ENCODE assay signal across 9 mouse cellular contexts in the genomic region with DNA sequence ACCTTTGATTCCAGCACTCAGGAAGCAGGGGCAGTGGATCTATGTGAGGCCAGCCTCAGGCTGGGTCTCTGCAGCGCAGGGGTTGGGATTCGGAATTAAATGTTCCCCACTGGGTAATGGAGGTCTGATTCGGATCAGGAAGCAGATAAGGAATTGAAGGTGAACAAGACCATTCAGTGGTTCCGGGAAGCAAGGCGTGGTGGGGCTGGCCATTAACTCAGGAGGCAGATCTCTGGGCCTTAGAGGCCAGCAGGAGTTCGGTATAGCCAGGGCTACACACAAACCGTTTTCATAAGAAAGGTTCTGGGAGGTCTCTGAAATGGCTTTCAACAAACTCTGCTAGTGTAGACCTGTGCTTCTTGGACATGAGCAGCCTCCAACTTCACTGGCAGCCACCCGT. TPM values are rescaled to one million over a fixed set of nuclear protein-coding genes. Genes with fewer than 3 reads are reported as not detected.
A peak's percentile ranks its signal among the peaks of the same experiment; 100 is the strongest.
DNase-seq lines count a peak whose midpoint lies in the region; ATAC-seq and TF ChIP-seq lines count a peak whose summit lies in the region.
"Had no signal": no experiment of that assay in that cellular context is flagged by ENCODE, and none has a peak within 500 bp of the region (broad histone marks: within the 10 kb centered on the region; RNA-seq: fewer than 3 reads in every experiment).

No protein-coding gene starts in this region.

- peak overlapping the region; percentile 27 to 94 for H3K4me3 ChIP-seq in heart, embryonic 14.5 days (ENCODE audit: control insufficient read depth in 1 of 2, insufficient read depth in 1 of 2, low read depth in 1 of 2, low read length in 2 of 2)
- H3K4me3 ChIP-seq in G1E (ENCODE audit: low read depth, low read length) = peak overlapping the region; percentile 93
- peak overlapping the region; percentile 52 for H3K4me3 ChIP-seq in heart, embryonic 16.5 days (ENCODE audit: low read length)
- H3K4me3 ChIP-seq in macrophage (ENCODE audit: inconsistent target) = peak overlapping the region; percentile 54

- peak overlapping the region; percentile 100 for H3K27ac ChIP-seq in heart, embryonic 14.5 days (replicated peaks in 1 of 2; ENCODE audit: control insufficient read depth in 1 of 2, insufficient read depth in 1 of 2, low read depth in 2 of 2, low read length in 2 of 2)
- peak overlapping the region; percentile 99 for H3K27ac ChIP-seq in heart, embryonic 16.5 days (ENCODE audit: low read length)
- H3K27ac ChIP-seq in macrophage = peak overlapping the region; percentile 95

- H3K79me2 ChIP-seq in macrophage (ENCODE audit: inconsistent target) = peaks cover 28% of the 10 kb centered on the region

- peak overlapping the region; percentile 90 for H3K9ac ChIP-seq in heart, embryonic 14.5 days (ENCODE audit: low read length)
- H3K9ac ChIP-seq in heart, embryonic 16.5 days (ENCODE audit: low read length) = peak overlapping the region; percentile 75

- ATAC-seq in heart, embryonic 14.5 days (ENCODE audit: insufficient number of reproducible peaks, insufficient read depth, low FRiP score, low read depth) = no peak
- ATAC-seq in G1E (ENCODE audit: extremely low read depth, insufficient number of reproducible peaks, low FRiP score, poor library complexity, severe bottlenecking) = no peak
- no peak for ATAC-seq in heart, embryonic 16.5 days (replicated peaks; ENCODE audit: extremely low read depth, insufficient read depth, low FRiP score)

- peaks cover 41 to 48% of the 10 kb centered on the region in 2 experiments for H3K4me1 ChIP-seq in heart, embryonic 14.5 days (ENCODE audit: control insufficient read depth in 2 of 2, insufficient read depth in 2 of 2, low read length in 2 of 2)
- peaks cover 63% of the 10 kb centered on the region for H3K4me1 ChIP-seq in G1E (ENCODE audit: insufficient read depth, low read depth, low read length)
- H3K4me1 ChIP-seq in heart, embryonic 16.5 days (ENCODE audit: control insufficient read depth, insufficient read depth, low read length) = peaks cover 49% of the 10 kb centered on the region

- WGBS in heart, embryonic 14.5 days = 28% methylated on average over 8 of the region's 8 CpGs
- WGBS in heart, embryonic 16.5 days = 28% methylated on average over 8 of the region's 8 CpGs
- 48% methylated on average over 8 of the region's 8 CpGs for WGBS in macrophage (ENCODE audit: missing documents)

- no peaks in the 10 kb centered on the region for H3K27me3 ChIP-seq in heart, embryonic 14.5 days (ENCODE audit: control insufficient read depth, insufficient read depth, low read length)
- no peaks in the 10 kb centered on the region for H3K27me3 ChIP-seq in G1E (ENCODE audit: insufficient read depth, low read length)
- H3K27me3 ChIP-seq in heart, embryonic 16.5 days (ENCODE audit: control insufficient read depth, insufficient read depth, low read length) = no peaks in the 10 kb centered on the region

- intact Hi-C loops in heart, postnatal 14 days (cut with DNase I) = no loop called here

- H3K36me3 ChIP-seq in heart, embryonic 14.5 days (ENCODE audit: control insufficient read depth, insufficient read depth, low read length) = peaks cover 23% of the 10 kb centered on the region; the same call in 1 of the 2 replicates
- peaks cover 46% of the 10 kb centered on the region for H3K36me3 ChIP-seq in G1E (replicated peaks)
- H3K36me3 ChIP-seq in heart, embryonic 16.5 days (ENCODE audit: control insufficient read depth, insufficient read depth) = peaks cover 4% of the 10 kb centered on the region; the same call in 1 of the 2 replicates
- H3K36me3 ChIP-seq in macrophage (ENCODE audit: inconsistent target) = no peaks in the 10 kb centered on the region

- DNase-seq in heart, postnatal 14 days = no peak
- DNase-seq in G1E (ENCODE audit: low spot score) = no peak
- no peak for DNase-seq in right cerebral cortex, postnatal 36 days (ENCODE audit: low spot score in 2 of 2)
- DNase-seq in right cerebral cortex, postnatal 4 days = no peak
- no peak for DNase-seq in cerebellum, postnatal 25 days

- TF ChIP-seq CTCF in G1E (IDR thresholded peaks at IDR 0.05; ENCODE audit: low read depth, low read length) = no peak

- H3K9me3 ChIP-seq in heart, embryonic 14.5 days (ENCODE audit: control insufficient read depth, low read length) = no peaks in the 10 kb centered on the region
- H3K9me3 ChIP-seq in G1E (replicated peaks) = no peaks in the 10 kb centered on the region
- H3K9me3 ChIP-seq in heart, embryonic 16.5 days (replicated peaks; ENCODE audit: control insufficient read depth, low read length) = no peaks in the 10 kb centered on the region

- peak overlapping the region; percentile 93 for H3K4me2 ChIP-seq in heart, embryonic 14.5 days (ENCODE audit: low read length)
- peak overlapping the region; percentile 68 for H3K4me2 ChIP-seq in heart, embryonic 16.5 days (ENCODE audit: low read depth, low read length)

RNA-seq across cellular contexts. Expression of a gene that starts 1.4 kb away (rescaled TPM):
- polyA plus RNA-seq in heart, embryonic 14.5 days (2014; fragmentation: Nextera tagmentation; extraction: Ambion mirVana) = 62.7 and 78.9 TPM in 2 replicates
- 10 to 100 TPM; 82.2 TPM for total RNA-seq in heart, postnatal 14 days (2021)
- total RNA-seq in G1E (2014; fragmentation: Nextera tagmentation) (333 and 387 TPM in 2 replicates), G1E (2017) (168 and 190 TPM in 2 replicates)
- polyA plus RNA-seq in G1E (2012) (1,117 and 1,292 TPM in 2 replicates), macrophage (2018) (119 to 188 TPM (median 143 TPM) in 3 replicates)
- polyA plus RNA-seq in heart, embryonic 16.5 days (2015; fragmentation: Nextera tagmentation; extraction: Ambion mirVana) = 125 and 146 TPM in 2 replicates
- total RNA-seq in macrophage (2018; cell fraction: chromatin; rRNA removed) = 100 to 1,000 TPM in 25 of 26 experiments, 10 to 100 TPM in 1; 90.6 to 694 (median 200) TPM
- 100 to 1,000 TPM in 23 of 26 experiments, 10 to 100 TPM in 3; 93.6 to 190 (median 119) TPM for total RNA-seq in macrophage (2018; cell fraction: cytosol; rRNA removed)
- 100 to 1,000 TPM in 21 of 26 experiments, 10 to 100 TPM in 5; 84.7 to 316 (median 139) TPM for total RNA-seq in macrophage (2018; cell fraction: nucleus; rRNA removed)

RNA-seq across cellular contexts. Expression of a gene that starts 21.4 kb away (rescaled TPM):
- 1.4 and 2.0 TPM in 2 replicates for polyA plus RNA-seq in heart, embryonic 14.5 days (2014; fragmentation: Nextera tagmentation; extraction: Ambion mirVana)
- total RNA-seq in heart, postnatal 14 days (2021) = under 1 TPM in 1 of 2 experiments, not detected in 1; 0.29 TPM
- total RNA-seq in G1E (2014; fragmentation: Nextera tagmentation) (not detected in 2 replicates), G1E (2017) (0.49 TPM in 1 of 2 replicates, not detected in the other)
- polyA plus RNA-seq in G1E (2012) (2.0 and 2.1 TPM in 2 replicates), macrophage (2018) (0.96 to 1.6 TPM (median 1.2 TPM) in 3 replicates)
- 1.2 and 1.9 TPM in 2 replicates for polyA plus RNA-seq in heart, embryonic 16.5 days (2015; fragmentation: Nextera tagmentation; extraction: Ambion mirVana)
- total RNA-seq in macrophage (2018; cell fraction: chromatin; rRNA removed) = 1 to 10 TPM in 2 of 26 experiments, not detected in 24; 2.3 to 3.4 TPM
- total RNA-seq in macrophage (2018; cell fraction: cytosol; rRNA removed) = 1 to 10 TPM in 15 of 26 experiments, under 1 TPM in 11; 0.20 to 3.8 (median 1.2) TPM
- total RNA-seq in macrophage (2018; cell fraction: nucleus; rRNA removed) = 1 to 10 TPM in 3 of 26 experiments, under 1 TPM in 1, not detected in 22; 0.77 to 2.7 (median 1.3) TPM

RNA-seq across cellular contexts. Expression of a gene that starts 21.6 kb away (rescaled TPM):
- polyA plus RNA-seq in heart, embryonic 14.5 days (2014; fragmentation: Nextera tagmentation; extraction: Ambion mirVana) = 6.9 and 9.4 TPM in 2 replicates
- total RNA-seq in heart, postnatal 14 days (2021) = under 1 TPM; 0.20 to 0.29 TPM
- not detected in 2 replicates for total RNA-seq in G1E (2014; fragmentation: Nextera tagmentation)
- 0.06 and 0.82 TPM in 2 replicates for total RNA-seq in G1E (2017)
- polyA plus RNA-seq in G1E (2012) = 0.13 and 0.20 TPM in 2 replicates
- polyA plus RNA-seq in heart, embryonic 16.5 days (2015; fragmentation: Nextera tagmentation; extraction: Ambion mirVana) = 9.1 and 9.8 TPM in 2 replicates
- total RNA-seq in macrophage (2018; cell fraction: chromatin; rRNA removed) = 1 to 10 TPM in 16 of 26 experiments, under 1 TPM in 6, not detected in 4; 0.39 to 4.6 (median 1.9) TPM
- total RNA-seq in macrophage (2018; cell fraction: cytosol; rRNA removed) = 1 to 10 TPM in 13 of 26 experiments, under 1 TPM in 13; 0.17 to 3.2 (median 1.0) TPM
- total RNA-seq in macrophage (2018; cell fraction: nucleus; rRNA removed) = 1 to 10 TPM in 16 of 26 experiments, under 1 TPM in 8, not detected in 2; 0.17 to 7.0 (median 1.6) TPM
- polyA plus RNA-seq in macrophage (2018) = 0.64 to 2.5 TPM (median 1.0 TPM) in 3 replicates

RNA-seq across cellular contexts. Expression of a gene that starts 32.0 kb away (rescaled TPM):
- polyA plus RNA-seq in heart, embryonic 14.5 days (2014; fragmentation: Nextera tagmentation; extraction: Ambion mirVana) = 0.61 and 1.5 TPM in 2 replicates
- total RNA-seq in heart, postnatal 14 days (2021) = under 1 TPM; 0.26 to 0.54 TPM
- not detected in 2 replicates for total RNA-seq in G1E (2014; fragmentation: Nextera tagmentation)
- 0.33 TPM in 1 of 2 replicates, not detected in the other for total RNA-seq in G1E (2017)
- not detected in 2 replicates for polyA plus RNA-seq in G1E (2012)
- 1.8 and 1.9 TPM in 2 replicates for polyA plus RNA-seq in heart, embryonic 16.5 days (2015; fragmentation: Nextera tagmentation; extraction: Ambion mirVana)
- total RNA-seq in macrophage (2018; cell fraction: chromatin; rRNA removed) = 1 to 10 TPM in 8 of 26 experiments, under 1 TPM in 3, not detected in 15; 0.45 to 2.3 (median 1.3) TPM
- total RNA-seq in macrophage (2018; cell fraction: cytosol; rRNA removed) = 1 to 10 TPM in 15 of 26 experiments, under 1 TPM in 11; 0.24 to 6.3 (median 1.8) TPM
- 1 to 10 TPM in 16 of 26 experiments, under 1 TPM in 3, not detected in 7; 0.40 to 5.3 (median 2.0) TPM for total RNA-seq in macrophage (2018; cell fraction: nucleus; rRNA removed)
- 0.23 to 0.95 TPM (median 0.93 TPM) in 3 replicates for polyA plus RNA-seq in macrophage (2018)
- total RNA-seq: hematopoietic stem cell, adult 5-6 weeks had no signal

RNA-seq across cellular contexts. Expression of a gene that starts 33.2 kb away (rescaled TPM):
- polyA plus RNA-seq in heart, embryonic 14.5 days (2014; fragmentation: Nextera tagmentation; extraction: Ambion mirVana) = 0.42 TPM in 1 of 2 replicates, not detected in the other
- total RNA-seq in heart, postnatal 14 days (2021) = not detected
- not detected in 2 replicates for total RNA-seq in G1E (2014; fragmentation: Nextera tagmentation)
- 0.23 TPM in 1 of 2 replicates, not detected in the other for total RNA-seq in G1E (2017)
- 0.72 and 1.1 TPM in 2 replicates for polyA plus RNA-seq in G1E (2012)
- polyA plus RNA-seq in heart, embryonic 16.5 days (2015; fragmentation: Nextera tagmentation; extraction: Ambion mirVana) = 0.20 and 1.1 TPM in 2 replicates
- total RNA-seq in macrophage (2018; cell fraction: chromatin; rRNA removed) = not detected
- total RNA-seq in macrophage (2018; cell fraction: cytosol; rRNA removed) = 1 to 10 TPM in 1 of 26 experiments, under 1 TPM in 11, not detected in 14; 0.27 to 1.2 (median 0.48) TPM
- total RNA-seq in macrophage (2018; cell fraction: nucleus; rRNA removed) = under 1 TPM in 2 of 26 experiments, not detected in 24; 0.66 to 0.88 TPM
- 0.67 to 0.89 TPM in 2 of 3 replicates, not detected in the other for polyA plus RNA-seq in macrophage (2018)
